8 mouse cellular contexts compared by ENCODE assay signal in the genomic region with DNA sequence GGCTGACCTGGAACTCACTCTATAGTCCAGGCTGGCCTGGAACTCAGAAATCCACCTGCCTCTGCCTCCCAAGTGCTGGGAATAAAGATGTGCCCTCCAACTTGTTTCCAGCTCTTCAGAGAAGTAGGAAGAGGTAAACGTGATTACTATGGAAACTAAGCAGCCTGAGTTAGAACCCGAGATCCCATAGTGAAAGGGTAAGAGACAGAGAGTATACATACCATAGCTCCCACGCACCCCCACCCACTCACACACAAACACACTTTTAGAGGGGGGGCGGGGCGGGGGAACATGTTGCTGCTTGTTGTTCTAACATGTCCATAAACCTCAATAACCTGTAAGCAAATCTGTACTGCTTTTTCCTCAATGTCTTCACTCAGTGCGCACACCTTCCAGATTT. TPM values are rescaled to one million over a fixed set of nuclear protein-coding genes. Genes with fewer than 3 reads are reported as not detected.
DNase-seq lines count a peak whose midpoint lies in the region; ATAC-seq and TF ChIP-seq lines count a peak whose summit lies in the region.

No protein-coding gene starts in this region.

- TF ChIP-seq POLR2A in embryonic fibroblast, embryonic 13.5 days (IDR thresholded peaks at IDR 0.05; ENCODE audit: low read depth, low read length), result no peak

- ATAC-seq in liver, embryonic 11.5 days (replicated peaks; ENCODE audit: low FRiP score), result no peak
- no peak for ATAC-seq in neural tube, embryonic 15.5 days (ENCODE audit: low FRiP score)
- no peak for ATAC-seq in inflammation-experienced regulatory T-cells, adult 6 months

- WGBS in liver, embryonic 11.5 days, result 84% methylated on average over 6 of the region's 6 CpGs
- whole genome bisulfite sequencing in limb, embryonic 10.5 days, result 79% methylated on average over 6 of the region's 6 CpGs
- WGBS in neural tube, embryonic 15.5 days, result 79% methylated on average over 6 of the region's 6 CpGs

- no peaks in the 10 kb centered on the region for H3K27me3 ChIP-seq in liver, embryonic 11.5 days (replicated peaks; ENCODE audit: control insufficient read depth, insufficient read depth, low read length)
- no peaks in the 10 kb centered on the region for H3K27me3 ChIP-seq in limb, embryonic 10.5 days (ENCODE audit: low read depth, poor library complexity, severe bottlenecking)
- H3K27me3 ChIP-seq in neural tube, embryonic 15.5 days (replicated peaks), result no peaks in the 10 kb centered on the region

- TF ChIP-seq CTCF in embryonic fibroblast, embryonic 13.5 days (IDR thresholded peaks at IDR 0.05; ENCODE audit: borderline replicate concordance, insufficient read depth, low read length), result no peak

- no peak overlapping the region for H3K27ac ChIP-seq in liver, embryonic 11.5 days (ENCODE audit: low read depth, low read length)
- H3K27ac ChIP-seq in embryonic fibroblast, embryonic 13.5 days (ENCODE audit: insufficient read depth, low read length), result peak overlapping the region; percentile 74
- H3K27ac ChIP-seq in limb, embryonic 10.5 days, result no peak overlapping the region
- H3K27ac ChIP-seq in neural tube, embryonic 15.5 days (replicated peaks), result no peak overlapping the region; the same call in 1 of the 2 replicates

- H3K4me3 ChIP-seq in liver, embryonic 11.5 days (ENCODE audit: low read depth, low read length), result peak overlapping the region; percentile 86; the same call in 1 of the 2 replicates
- H3K4me3 ChIP-seq in embryonic fibroblast, embryonic 13.5 days (ENCODE audit: insufficient read depth, low read length), result peak overlapping the region; percentile 88
- peak overlapping the region; percentile 100 for H3K4me3 ChIP-seq in limb, embryonic 10.5 days
- H3K4me3 ChIP-seq in neural tube, embryonic 15.5 days (replicated peaks), result peak overlapping the region; percentile 100

- H3K4me1 ChIP-seq in liver, embryonic 11.5 days (replicated peaks; ENCODE audit: control insufficient read depth, insufficient read depth, low read length), result peaks cover 16% of the 10 kb centered on the region; the same call in 1 of the 2 replicates
- H3K4me1 ChIP-seq in embryonic fibroblast, embryonic 13.5 days (ENCODE audit: control insufficient read depth, insufficient read depth, low read length), result peaks cover 7% of the 10 kb centered on the region
- H3K4me1 ChIP-seq in limb, embryonic 10.5 days, result peaks cover 27% of the 10 kb centered on the region
- H3K4me1 ChIP-seq in neural tube, embryonic 15.5 days, result peaks cover 29% of the 10 kb centered on the region

- H3K9ac ChIP-seq in liver, embryonic 11.5 days (ENCODE audit: low read depth, low read length), result no peak overlapping the region
- peak overlapping the region; percentile 96; the same call in 1 of the 2 replicates for H3K9ac ChIP-seq in neural tube, embryonic 15.5 days (replicated peaks)

- no peaks in the 10 kb centered on the region for H3K36me3 ChIP-seq in liver, embryonic 11.5 days (ENCODE audit: control insufficient read depth, insufficient read depth, low read length)
- H3K36me3 ChIP-seq in limb, embryonic 10.5 days, result 0 out of 2 replicates have a peak, but pooled peaks cover 6% of the 10 kb centered on the region
- no peaks in the 10 kb centered on the region for H3K36me3 ChIP-seq in neural tube, embryonic 15.5 days

- no peak for DNase-seq in liver, embryonic 11.5 days (ENCODE audit: low spot score)
- DNase-seq in liver, result no peak
- no peak for DNase-seq in limb, embryonic 10.5 days (ENCODE audit: low spot score)
- no peak for DNase-seq in adrenal gland, postnatal 14 days
- no peak for DNase-seq in gastrocnemius, postnatal 10 days

- H3K4me2 ChIP-seq in liver, embryonic 11.5 days, result peak overlapping the region; percentile 71
- H3K4me2 ChIP-seq in neural tube, embryonic 15.5 days, result peak overlapping the region; percentile 64

- H3K9me3 ChIP-seq in liver, embryonic 11.5 days (ENCODE audit: control insufficient read depth, low read length), result no peaks in the 10 kb centered on the region
- H3K9me3 ChIP-seq in limb, embryonic 10.5 days (replicated peaks), result no peaks in the 10 kb centered on the region
- no peaks in the 10 kb centered on the region for H3K9me3 ChIP-seq in neural tube, embryonic 15.5 days (replicated peaks)

RNA-seq across cellular contexts. Expression of gene Npepps, which starts 2.0 kb away (rescaled TPM):
- polyA plus RNA-seq in liver, embryonic 11.5 days (2014; fragmentation: Nextera tagmentation; extraction: Ambion mirVana), result 52.1 and 60.2 TPM in 2 replicates
- 137 and 148 TPM in 2 replicates for polyA plus RNA-seq in embryonic fibroblast, embryonic 13.5 days (2011; ENCODE audit: insufficient read length, low read depth, missing spikeins)
- polyA plus RNA-seq in limb, embryonic 10.5 days (2016; fragmentation: Nextera tagmentation; extraction: Ambion mirVana), result 61.6 and 70.5 TPM in 2 replicates
- 136 and 145 TPM in 2 replicates for polyA plus RNA-seq in neural tube, embryonic 15.5 days (2015; fragmentation: Nextera tagmentation; extraction: Ambion mirVana)
- 73.2 and 74.2 TPM in 2 replicates for total RNA-seq in adrenal gland, postnatal 14 days (2021)
- polyA plus RNA-seq in inflammation-experienced regulatory T-cells, adult 6 months (2017; shearing (Covaris generic)), result 10 to 100 TPM; 23.4 to 47.0 (median 45.1) TPM
- total RNA-seq in gastrocnemius, postnatal 10 days (2021), result 10 to 100 TPM; 52.1 to 57.5 TPM

RNA-seq across cellular contexts. Expression of gene Mrpl45, which starts 37.1 kb away (rescaled TPM):
- 62.4 and 63.2 TPM in 2 replicates for polyA plus RNA-seq in liver, embryonic 11.5 days (2014; fragmentation: Nextera tagmentation; extraction: Ambion mirVana)
- polyA plus RNA-seq in embryonic fibroblast, embryonic 13.5 days (2011; ENCODE audit: insufficient read length, low read depth, missing spikeins), result 29.2 and 32.4 TPM in 2 replicates
- 64.9 and 66.1 TPM in 2 replicates for polyA plus RNA-seq in limb, embryonic 10.5 days (2016; fragmentation: Nextera tagmentation; extraction: Ambion mirVana)
- polyA plus RNA-seq in neural tube, embryonic 15.5 days (2015; fragmentation: Nextera tagmentation; extraction: Ambion mirVana), result 38.6 and 43.3 TPM in 2 replicates
- 43.5 and 46.0 TPM in 2 replicates for total RNA-seq in adrenal gland, postnatal 14 days (2021)
- polyA plus RNA-seq in inflammation-experienced regulatory T-cells, adult 6 months (2017; shearing (Covaris generic)), result 10 to 100 TPM; 39.1 to 45.1 (median 39.1) TPM
- 10 to 100 TPM; 28.5 to 33.8 TPM for total RNA-seq in gastrocnemius, postnatal 10 days (2021)
